8 mouse cellular contexts compared by ENCODE assay signal in genomic region chr15:79097611-79098025, GRCm38 (mm10). TPM values are rescaled to one million over a fixed set of nuclear protein-coding genes. Genes with fewer than 3 reads are reported as not detected.
A peak's percentile ranks its signal among the peaks of the same experiment; 100 is the strongest.
DNase-seq lines count a peak whose midpoint lies in the region; ATAC-seq and TF ChIP-seq lines count a peak whose summit lies in the region.

No protein-coding gene starts in this region.

- H3K4me1 ChIP-seq in hindbrain, embryonic 13.5 days (replicated peaks), result 0 out of 2 replicates have a peak, but pooled peaks cover 5% of the 10 kb centered on the region
- H3K4me1 ChIP-seq in olfactory bulb, adult 2 months (ENCODE audit: control insufficient read depth, insufficient read depth, low read length), result peaks cover 19% of the 10 kb centered on the region

- no peak for TF ChIP-seq CTCF in olfactory bulb, adult 2 months (IDR thresholded peaks at IDR 0.05; ENCODE audit: insufficient read depth, low read depth, low read length)

- H3K9ac ChIP-seq in hindbrain, embryonic 13.5 days, result no peak overlapping the region

- no peaks in the 10 kb centered on the region for H3K9me3 ChIP-seq in hindbrain, embryonic 13.5 days

- H3K27me3 ChIP-seq in hindbrain, embryonic 13.5 days, result no peaks in the 10 kb centered on the region; the same call in 1 of the 2 replicates

- H3K36me3 ChIP-seq in hindbrain, embryonic 13.5 days, result peaks cover 35% of the 10 kb centered on the region

- DNase-seq in right cerebral cortex, adult 18-20 months, result peak; percentile 60
- DNase-seq in right cerebral cortex, postnatal 4 days, result no peak
- peak; percentile 54 for DNase-seq in fibroblast of lung, adult 2 months (ENCODE audit: low read depth)
- DNase-seq in left cerebral cortex, adult 8-10 months (ENCODE audit: low spot score in 2 of 2), result peak; percentile 31 to 72
- no peak for DNase-seq in thymus, postnatal 10 days (ENCODE audit: low spot score in 2 of 2)
- no peak for DNase-seq in spleen, adult 18-20 months

- TF ChIP-seq POLR2A in olfactory bulb, adult 2 months (IDR thresholded peaks at IDR 0.05; ENCODE audit: insufficient read depth, low read depth, low read length), result no peak

- no peak overlapping the region for H3K4me2 ChIP-seq in hindbrain, embryonic 13.5 days

- H3K27ac ChIP-seq in hindbrain, embryonic 13.5 days, result peak overlapping the region; percentile 23; the same call in 1 of the 2 replicates
- H3K27ac ChIP-seq in olfactory bulb, adult 2 months (ENCODE audit: insufficient read depth, low read depth, low read length), result peak overlapping the region; percentile 40; the same call in 1 of the 2 replicates

- ATAC-seq in hindbrain, embryonic 13.5 days (ENCODE audit: low FRiP score), result no peak

- H3K4me3 ChIP-seq in hindbrain, embryonic 13.5 days, result no peak overlapping the region
- no peak overlapping the region for H3K4me3 ChIP-seq in olfactory bulb, adult 2 months (ENCODE audit: insufficient read depth, low read depth, low read length)

- WGBS in hindbrain, embryonic 13.5 days, result 55% methylated on average over 6 of the region's 6 CpGs
- WGBS in olfactory bulb, adult 2 months, result 13% methylated on average over 6 of the region's 6 CpGs

RNA-seq across cellular contexts. Expression of gene Micall1, which starts 11.1 kb away (rescaled TPM):
- polyA plus RNA-seq in hindbrain, embryonic 13.5 days (2015; fragmentation: Nextera tagmentation; extraction: Ambion mirVana), result 8.7 and 10.3 TPM in 2 replicates
- 10 to 100 TPM; 28.9 to 32.0 (median 30.4) TPM for total RNA-seq in left cerebral cortex, adult 8-10 months (2022)
- 70.4 TPM in 1 of 2 replicates, not detected in the other for polyA plus RNA-seq in olfactory bulb, adult 2 months (2012; ENCODE audit: insufficient read depth, insufficient read length, low replicate concordance, missing spikeins)

RNA-seq across cellular contexts. Expression of gene Eif3l, which starts 22.6 kb away (rescaled TPM):
- polyA plus RNA-seq in hindbrain, embryonic 13.5 days (2015; fragmentation: Nextera tagmentation; extraction: Ambion mirVana), result 179 and 185 TPM in 2 replicates
- total RNA-seq in left cerebral cortex, adult 8-10 months (2022), result 10 to 100 TPM; 73.8 to 77.0 (median 75.3) TPM
- not detected in 2 replicates for polyA plus RNA-seq in olfactory bulb, adult 2 months (2012; ENCODE audit: insufficient read depth, insufficient read length, low replicate concordance, missing spikeins)

RNA-seq across cellular contexts. Expression of gene Ankrd54, which starts 34.9 kb away (rescaled TPM):
- polyA plus RNA-seq in hindbrain, embryonic 13.5 days (2015; fragmentation: Nextera tagmentation; extraction: Ambion mirVana), result 50.4 and 51.5 TPM in 2 replicates
- 10 to 100 TPM; 16.5 to 20.1 (median 18.4) TPM for total RNA-seq in left cerebral cortex, adult 8-10 months (2022)
- not detected in 2 replicates for polyA plus RNA-seq in olfactory bulb, adult 2 months (2012; ENCODE audit: insufficient read depth, insufficient read length, low replicate concordance, missing spikeins)

RNA-seq across cellular contexts. Expression of gene Polr2f, which starts 43.2 kb away (rescaled TPM):
- 263 and 295 TPM in 2 replicates for polyA plus RNA-seq in hindbrain, embryonic 13.5 days (2015; fragmentation: Nextera tagmentation; extraction: Ambion mirVana)
- total RNA-seq in left cerebral cortex, adult 8-10 months (2022), result 100 to 1,000 TPM in 2 of 4 experiments, 10 to 100 TPM in 2; 83.7 to 108 (median 99.6) TPM
- not detected in 2 replicates for polyA plus RNA-seq in olfactory bulb, adult 2 months (2012; ENCODE audit: insufficient read depth, insufficient read length, low replicate concordance, missing spikeins)

RNA-seq across cellular contexts. Expression of gene 1700088E04Rik, which starts 43.4 kb away (rescaled TPM):
- polyA plus RNA-seq in hindbrain, embryonic 13.5 days (2015; fragmentation: Nextera tagmentation; extraction: Ambion mirVana), result 15.3 and 22.1 TPM in 2 replicates
- total RNA-seq in left cerebral cortex, adult 8-10 months (2022), result 10 to 100 TPM; 10.1 to 14.4 (median 11.3) TPM
- not detected in 2 replicates for polyA plus RNA-seq in olfactory bulb, adult 2 months (2012; ENCODE audit: insufficient read depth, insufficient read length, low replicate concordance, missing spikeins)

Comparison
In these comparisons a context has a peak if more than half of its experiments do, and no peak if none do; other contexts are left out.
1. DNase-seq: peak in right cerebral cortex, adult 18-20 months (single experiment), fibroblast of lung, adult 2 months (single experiment) and left cerebral cortex, adult 8-10 months (2 of 2); none in right cerebral cortex, postnatal 4 days (single experiment), thymus, postnatal 10 days (0 of 2) and spleen, adult 18-20 months (0 of 2).
2. RNA of gene Ankrd54, which starts 34.9 kb away (polyA plus RNA-seq): 50.4 to 51.5 TPM in hindbrain, embryonic 13.5 days; not detected in olfactory bulb, adult 2 months; every median in the first group is over 10 times any median in the second.